Mouse (Mus musculus) urinary bladder, postnatal 4 days (tissue): ENCODE measurements around the gene Ets1.

Source experiments
- DNase-seq, 2 experiments: peaks; one replicate each; pipeline ENCODE4 v3.0.0; 2021 to 2022; ENCODE audit warnings: low spot score in 2 of 2

The Ets1 gene

GRCm38 (mm10) chr9:32730001-32730655 lies 94.1 kb downstream of the Ets1 start:
- no peak for DNase-seq

- DNase-seq, result no peak
These were observed 94.9 kb downstream of the Ets1 start for GRCm38 (mm10) chr9:32730656-32731590.

- DNase-seq, result no peak
These were observed 95.8 kb downstream of the Ets1 start for GRCm38 (mm10) chr9:32731787-32732186.

- DNase-seq, result no peak
These were observed 99.0 kb downstream of the Ets1 start for GRCm38 (mm10) chr9:32735071-32735470.

GRCm38 (mm10) chr9:32736051-32736450 lies 100.0 kb downstream of the Ets1 start:
- no peak for DNase-seq

- no peak for DNase-seq
These were observed 104.0 kb downstream of the Ets1 start for GRCm38 (mm10) chr9:32739988-32740387.

- no peak for DNase-seq
These were observed 104.8 kb downstream of the Ets1 start for GRCm38 (mm10) chr9:32740751-32741387.

GRCm38 (mm10) chr9:32741681-32742080 lies 105.7 kb downstream of the Ets1 start:
- no peak for DNase-seq

- DNase-seq, result no peak
These were observed 107.1 kb downstream of the Ets1 start for GRCm38 (mm10) chr9:32743157-32743556.

GRCm38 (mm10) chr9:32743642-32744161 lies 107.7 kb downstream of the Ets1 start:
- no peak for DNase-seq

GRCm38 (mm10) chr9:32744288-32744687 lies 108.3 kb downstream of the Ets1 start:
- no peak for DNase-seq

GRCm38 (mm10) chr9:32745079-32745763 lies 109.2 kb downstream of the Ets1 start:
- no peak for DNase-seq

- no peak for DNase-seq
These were observed 110.0 kb downstream of the Ets1 start for GRCm38 (mm10) chr9:32745998-32746397.

GRCm38 (mm10) chr9:32746615-32747014 lies 110.6 kb downstream of the Ets1 start:
- DNase-seq, result no peak

GRCm38 (mm10) chr9:32747624-32748023 lies 111.6 kb downstream of the Ets1 start:
- DNase-seq, result no peak

GRCm38 (mm10) chr9:32748552-32748951 lies 112.5 kb downstream of the Ets1 start:
- DNase-seq, result no peak

GRCm38 (mm10) chr9:32749721-32750480 lies 113.9 kb downstream of the Ets1 start:
- no peak for DNase-seq

GRCm38 (mm10) chr9:32752602-32753001 lies 116.6 kb downstream of the Ets1 start:
- no peak for DNase-seq

GRCm38 (mm10) chr9:32754311-32754710 lies 118.3 kb downstream of the Ets1 start:
- DNase-seq, result no peak

- no peak for DNase-seq
These were observed 120.0 kb downstream of the Ets1 start for GRCm38 (mm10) chr9:32756002-32756401.
